Comparison of ENCODE assay signal across 13 mouse cellular contexts in the genomic region with DNA sequence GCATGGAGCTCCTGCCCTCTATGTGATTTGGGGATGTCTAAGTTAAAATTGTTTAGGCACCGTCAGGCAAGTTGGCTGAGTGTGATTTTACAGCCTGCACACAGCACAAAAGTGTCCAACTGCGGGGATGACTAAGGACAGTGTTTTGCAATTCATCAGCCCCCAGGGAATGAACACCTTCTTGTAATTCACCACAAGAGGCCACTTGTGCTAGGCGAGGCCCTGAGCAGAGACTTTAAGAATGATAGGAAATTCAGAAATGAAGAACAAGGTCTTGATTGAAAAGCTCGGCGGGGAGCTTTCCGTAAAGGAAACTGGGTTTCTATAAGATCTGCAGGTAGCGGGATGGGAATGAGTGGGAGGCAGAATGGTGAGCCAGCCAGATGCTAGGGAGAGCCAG.
"Had no signal": no experiment of that assay in that cellular context is flagged by ENCODE, and none has a peak within 500 bp of the region (broad histone marks: within the 10 kb centered on the region; RNA-seq: fewer than 3 reads in every experiment).

No protein-coding gene starts in this region.

- H3K9ac ChIP-seq: kidney, embryonic 15.5 days; limb, embryonic 13.5 days; liver, embryonic 14.5 days; midbrain, embryonic 12.5 days; neural tube, embryonic 15.5 days had no signal

- H3K27ac ChIP-seq: kidney, embryonic 15.5 days; limb, embryonic 13.5 days; liver, embryonic 14.5 days; midbrain, embryonic 12.5 days; neural tube, embryonic 15.5 days had no signal

- H3K4me3 ChIP-seq: kidney, embryonic 15.5 days; limb, embryonic 13.5 days; midbrain, embryonic 12.5 days; myocyte; neural tube, embryonic 15.5 days had no signal

- H3K27me3 ChIP-seq: kidney, embryonic 15.5 days; limb, embryonic 13.5 days; midbrain, embryonic 12.5 days; neural tube, embryonic 15.5 days had no signal

- H3K4me1 ChIP-seq: kidney, embryonic 15.5 days; limb, embryonic 13.5 days; midbrain, embryonic 12.5 days had no signal

- DNase-seq: kidney, adult 2 months; kidney, postnatal 14 days; layer of hippocampus, adult 9-11 months; lung, adult 18-20 months; right cerebral cortex, postnatal 4 days; spleen, adult 18-20 months; thymus, postnatal 36 days had no signal

- H3K9me3 ChIP-seq: kidney, embryonic 15.5 days; limb, embryonic 13.5 days; midbrain, embryonic 12.5 days; neural tube, embryonic 15.5 days had no signal

- H3K36me3 ChIP-seq: kidney, embryonic 15.5 days; limb, embryonic 13.5 days; midbrain, embryonic 12.5 days; neural tube, embryonic 15.5 days had no signal

- H3K4me2 ChIP-seq: kidney, embryonic 15.5 days; limb, embryonic 13.5 days; midbrain, embryonic 12.5 days; neural tube, embryonic 15.5 days had no signal
